ENCODE assay signal across 8 mouse cellular contexts in genomic region chr17:23610361-23610800, GRCm38 (mm10). TPM values are rescaled to one million over a fixed set of nuclear protein-coding genes. Genes with fewer than 3 reads are reported as not detected.
A peak's percentile ranks its signal among the peaks of the same experiment; 100 is the strongest.
DNase-seq lines count a peak whose midpoint lies in the region; ATAC-seq lines count a peak whose summit lies in the region.

No protein-coding gene starts in this region.

- H3K4me2 ChIP-seq in embryonic facial prominence, embryonic 15.5 days (replicated peaks) = no peak overlapping the region
- H3K4me2 ChIP-seq in intestine, embryonic 15.5 days (replicated peaks) = no peak overlapping the region

- no peak overlapping the region for H3K27ac ChIP-seq in embryonic facial prominence, embryonic 15.5 days (replicated peaks)
- no peak overlapping the region for H3K27ac ChIP-seq in intestine, embryonic 15.5 days

- H3K4me1 ChIP-seq in embryonic facial prominence, embryonic 15.5 days = no peaks in the 10 kb centered on the region
- no peaks in the 10 kb centered on the region for H3K4me1 ChIP-seq in intestine, embryonic 15.5 days (replicated peaks)

- peak; percentile 23 to 32 for DNase-seq in right cerebral cortex, adult 2 months (ENCODE audit: low spot score in 2 of 2)
- DNase-seq in right cerebral cortex, adult 18-20 months = no peak
- DNase-seq in adrenal gland, postnatal 10 days = peak; percentile 70
- peak; percentile 65 to 68 for DNase-seq in lung, adult 18-20 months
- DNase-seq in right cerebral cortex, postnatal 4 days = peak; percentile 51
- DNase-seq in yolk sac, embryonic 10.5 days (ENCODE audit: low spot score) = peak; percentile 50

- no peaks in the 10 kb centered on the region for H3K36me3 ChIP-seq in embryonic facial prominence, embryonic 15.5 days
- H3K36me3 ChIP-seq in intestine, embryonic 15.5 days = no peaks in the 10 kb centered on the region

- ATAC-seq in embryonic facial prominence, embryonic 15.5 days (ENCODE audit: insufficient number of reproducible peaks, low FRiP score, low TSS enrichment, low read depth) = 0 out of 2 replicates have a peak, but pooled peaks have one; percentile 43
- ATAC-seq in intestine, embryonic 15.5 days = peak; percentile 85

- H3K9me3 ChIP-seq in embryonic facial prominence, embryonic 15.5 days (replicated peaks) = no peaks in the 10 kb centered on the region
- H3K9me3 ChIP-seq in intestine, embryonic 15.5 days = no peaks in the 10 kb centered on the region

- H3K9ac ChIP-seq in embryonic facial prominence, embryonic 15.5 days = no peak overlapping the region
- no peak overlapping the region for H3K9ac ChIP-seq in intestine, embryonic 15.5 days

- 83% methylated on average over 28 of the region's 28 CpGs for WGBS in embryonic facial prominence, embryonic 15.5 days
- 82% methylated on average over 28 of the region's 28 CpGs for WGBS in intestine, embryonic 15.5 days

- H3K27me3 ChIP-seq in embryonic facial prominence, embryonic 15.5 days = no peaks in the 10 kb centered on the region
- H3K27me3 ChIP-seq in intestine, embryonic 15.5 days (replicated peaks) = no peaks in the 10 kb centered on the region

- H3K4me3 ChIP-seq in embryonic facial prominence, embryonic 15.5 days (replicated peaks) = no peak overlapping the region
- H3K4me3 ChIP-seq in intestine, embryonic 15.5 days (replicated peaks) = no peak overlapping the region

RNA-seq across cellular contexts. Expression of gene Zscan10, which starts 9.7 kb away (rescaled TPM):
- not detected for total RNA-seq in adrenal gland, postnatal 10 days (2021)
- polyA plus RNA-seq in embryonic facial prominence, embryonic 15.5 days (2015; fragmentation: Nextera tagmentation; extraction: Ambion mirVana) = 0.08 and 0.14 TPM in 2 replicates
- polyA plus RNA-seq in intestine, embryonic 15.5 days (2015; fragmentation: Nextera tagmentation; extraction: Ambion mirVana) = 0.14 TPM in 1 of 2 replicates, not detected in the other

RNA-seq across cellular contexts. Expression of gene Zfp13, which starts 11.1 kb away (rescaled TPM):
- 10 to 100 TPM; 10.6 to 12.5 TPM for total RNA-seq in adrenal gland, postnatal 10 days (2021)
- polyA plus RNA-seq in embryonic facial prominence, embryonic 15.5 days (2015; fragmentation: Nextera tagmentation; extraction: Ambion mirVana) = 13.4 and 14.1 TPM in 2 replicates
- polyA plus RNA-seq in intestine, embryonic 15.5 days (2015; fragmentation: Nextera tagmentation; extraction: Ambion mirVana) = 10.4 and 10.5 TPM in 2 replicates

RNA-seq across cellular contexts. Expression of gene Mmp25, which starts 34.7 kb away (rescaled TPM):
- under 1 TPM; 0.54 to 1.00 TPM for total RNA-seq in adrenal gland, postnatal 10 days (2021)
- 0.76 and 0.81 TPM in 2 replicates for polyA plus RNA-seq in embryonic facial prominence, embryonic 15.5 days (2015; fragmentation: Nextera tagmentation; extraction: Ambion mirVana)
- polyA plus RNA-seq in intestine, embryonic 15.5 days (2015; fragmentation: Nextera tagmentation; extraction: Ambion mirVana) = 0.69 and 0.79 TPM in 2 replicates

RNA-seq across cellular contexts. Expression of gene Zfp213, which starts 46.3 kb away (rescaled TPM):
- total RNA-seq in adrenal gland, postnatal 10 days (2021) = 1 to 10 TPM; 7.9 to 8.0 TPM
- 17.8 and 19.5 TPM in 2 replicates for polyA plus RNA-seq in embryonic facial prominence, embryonic 15.5 days (2015; fragmentation: Nextera tagmentation; extraction: Ambion mirVana)
- polyA plus RNA-seq in intestine, embryonic 15.5 days (2015; fragmentation: Nextera tagmentation; extraction: Ambion mirVana) = 15.2 and 17.7 TPM in 2 replicates

RNA-seq across cellular contexts. Expression of gene Bicdl2, which starts 49.9 kb away (rescaled TPM):
- not detected for total RNA-seq in adrenal gland, postnatal 10 days (2021)
- polyA plus RNA-seq in embryonic facial prominence, embryonic 15.5 days (2015; fragmentation: Nextera tagmentation; extraction: Ambion mirVana) = 15.8 and 17.0 TPM in 2 replicates
- polyA plus RNA-seq in intestine, embryonic 15.5 days (2015; fragmentation: Nextera tagmentation; extraction: Ambion mirVana) = 4.2 TPM in 2 replicates
